Mouse (Mus musculus): ENCODE measurements around the gene Akap14. TPM values are rescaled to one million over a fixed set of nuclear protein-coding genes. Genes with fewer than 3 reads are reported as not detected.
"Not testable (repeated sequence)": the region's sequence is repeated elsewhere in the genome, so short reads cannot be mapped to it uniquely, and the experiment has no call there.

Gene Akap14
- polyA plus RNA-seq (2014; fragmentation: Nextera tagmentation; extraction: Ambion mirVana) = 0.23 TPM in 1 of 2 replicates, not detected in the other

GRCm38 (mm10) chrX:37168742-37169141 lies at the start of gene Akap14:
Gene Akap14, minus strand, starts transcription at chrX:37168842.
- 57% methylated on average over 5 of the region's 5 CpGs for WGBS
- no peak for ATAC-seq (ENCODE audit: low FRiP score, low TSS enrichment)
- H3K36me3 ChIP-seq (ENCODE audit: control insufficient read depth, insufficient read depth, low read length) = no peaks in the 10 kb centered on the region
- H3K9ac ChIP-seq (ENCODE audit: low read depth, low read length) = no peak within 1 kb of the TSS
- no peak within 1 kb of the TSS for H3K4me3 ChIP-seq (ENCODE audit: low read length)
- no peaks in the 10 kb centered on the region for H3K27me3 ChIP-seq (ENCODE audit: control insufficient read depth, insufficient read depth, low read length)
- H3K9me3 ChIP-seq (ENCODE audit: control insufficient read depth, low read length) = no peaks in the 10 kb centered on the region
- no peak within 1 kb of the TSS for H3K4me2 ChIP-seq (replicated peaks; ENCODE audit: low read depth, low read length)
- no peak within 1 kb of the TSS for H3K27ac ChIP-seq (ENCODE audit: low read depth, low read length)
- H3K4me1 ChIP-seq (ENCODE audit: control insufficient read depth, insufficient read depth, low read length) = no peaks in the 10 kb centered on the region

GRCm38 (mm10) chrX:37210941-37211340 lies 42.3 kb upstream of the Akap14 start, which contains the start of gene Gm9:
Gene Gm9, minus strand, starts transcription at chrX:37211041.
- no peak for ATAC-seq (ENCODE audit: low FRiP score, low TSS enrichment)
- Histone ChIP-seq H3K27ac (ENCODE audit: low read depth, low read length) (no peak within 1 kb of the TSS), H3K9me3 (ENCODE audit: control insufficient read depth, low read length) (no peaks in the 10 kb centered on the region), H3K4me3 (ENCODE audit: low read length) (no peak within 1 kb of the TSS), H3K4me1 (ENCODE audit: control insufficient read depth, insufficient read depth, low read length) (no peaks in the 10 kb centered on the region), H3K9ac (ENCODE audit: low read depth, low read length) (no peak within 1 kb of the TSS), H3K27me3 (ENCODE audit: control insufficient read depth, insufficient read depth, low read length) (no peaks in the 10 kb centered on the region), H3K4me2 (replicated peaks; ENCODE audit: low read depth, low read length) (no peak within 1 kb of the TSS), H3K36me3 (ENCODE audit: control insufficient read depth, insufficient read depth, low read length) (no peaks in the 10 kb centered on the region)
- 86% methylated on average over 10 of the region's 10 CpGs for WGBS

- ATAC-seq (ENCODE audit: low FRiP score, low TSS enrichment) = no peak
- no peak overlapping the region for H3K9ac ChIP-seq (ENCODE audit: low read depth, low read length)
- no peaks in the 10 kb centered on the region for H3K27me3 ChIP-seq (ENCODE audit: control insufficient read depth, insufficient read depth, low read length)
- 66% methylated on average over 8 of the region's 8 CpGs for WGBS
- no peak overlapping the region for H3K27ac ChIP-seq (ENCODE audit: low read depth, low read length)
- H3K4me2 ChIP-seq (replicated peaks; ENCODE audit: low read depth, low read length) = no peak overlapping the region
- no peaks in the 10 kb centered on the region for H3K4me1 ChIP-seq (ENCODE audit: control insufficient read depth, insufficient read depth, low read length)
- H3K36me3 ChIP-seq (ENCODE audit: control insufficient read depth, insufficient read depth, low read length) = no peaks in the 10 kb centered on the region
- no peak overlapping the region for H3K4me3 ChIP-seq (ENCODE audit: low read length)
- no peaks in the 10 kb centered on the region for H3K9me3 ChIP-seq (ENCODE audit: control insufficient read depth, low read length)
Measured at GRCm38 (mm10) chrX:37198676-37199075, 30.0 kb upstream of the Akap14 start.

- no peaks in the 10 kb centered on the region for H3K36me3 ChIP-seq (ENCODE audit: control insufficient read depth, insufficient read depth, low read length)
- no peak overlapping the region for H3K27ac ChIP-seq (ENCODE audit: low read depth, low read length)
- no peaks in the 10 kb centered on the region for H3K9me3 ChIP-seq (ENCODE audit: control insufficient read depth, low read length)
- H3K4me2 ChIP-seq (replicated peaks; ENCODE audit: low read depth, low read length) = peak overlapping the region; percentile 59
- peak; percentile 22; the same call in 1 of the 2 replicates for ATAC-seq (ENCODE audit: low FRiP score, low TSS enrichment)
- peak overlapping the region; percentile 58 for H3K9ac ChIP-seq (ENCODE audit: low read depth, low read length)
- no peaks in the 10 kb centered on the region for H3K4me1 ChIP-seq (ENCODE audit: control insufficient read depth, insufficient read depth, low read length)
- H3K27me3 ChIP-seq (ENCODE audit: control insufficient read depth, insufficient read depth, low read length) = no peaks in the 10 kb centered on the region
- H3K4me3 ChIP-seq (ENCODE audit: low read length) = peak overlapping the region; percentile 54
- whole genome bisulfite sequencing = 40% methylated on average over 28 of the region's 28 CpGs
Measured at GRCm38 (mm10) chrX:37191744-37192379, 23.2 kb upstream of the Akap14 start.

- H3K9ac ChIP-seq (ENCODE audit: low read depth, low read length) = peak within 1 kb of the TSS; percentile 58
- peak within 1 kb of the TSS; percentile 54 for H3K4me3 ChIP-seq (ENCODE audit: low read length)
- H3K4me2 ChIP-seq (replicated peaks; ENCODE audit: low read depth, low read length) = peak within 1 kb of the TSS; percentile 59
- H3K4me1 ChIP-seq (ENCODE audit: control insufficient read depth, insufficient read depth, low read length) = no peaks in the 10 kb centered on the region
- ATAC-seq (ENCODE audit: low FRiP score, low TSS enrichment) = peak; percentile 90
- no peaks in the 10 kb centered on the region for H3K9me3 ChIP-seq (ENCODE audit: control insufficient read depth, low read length)
- no peaks in the 10 kb centered on the region for H3K27me3 ChIP-seq (ENCODE audit: control insufficient read depth, insufficient read depth, low read length)
- H3K27ac ChIP-seq (ENCODE audit: low read depth, low read length) = no peak within 1 kb of the TSS
- H3K36me3 ChIP-seq (ENCODE audit: control insufficient read depth, insufficient read depth, low read length) = no peaks in the 10 kb centered on the region
- WGBS = 29% methylated on average over 62 of the region's 63 CpGs
Measured at GRCm38 (mm10) chrX:37191105-37191743, 22.6 kb upstream of the Akap14 start, which contains the start of the genes Ndufa1 and Rnf113a1. Gene Ndufa1, minus strand, starts transcription at chrX:37191163. Gene Rnf113a1, plus strand, starts transcription at chrX:37191245.

GRCm38 (mm10) chrX:37190755-37191104 lies 22.1 kb upstream of the Akap14 start:
- Histone ChIP-seq H3K9ac (ENCODE audit: low read depth, low read length) (peak overlapping the region; percentile 58), H3K36me3 (ENCODE audit: control insufficient read depth, insufficient read depth, low read length) (no peaks in the 10 kb centered on the region), H3K4me1 (ENCODE audit: control insufficient read depth, insufficient read depth, low read length) (no peaks in the 10 kb centered on the region), H3K27me3 (ENCODE audit: control insufficient read depth, insufficient read depth, low read length) (no peaks in the 10 kb centered on the region), H3K27ac (ENCODE audit: low read depth, low read length) (no peak overlapping the region), H3K9me3 (ENCODE audit: control insufficient read depth, low read length) (no peaks in the 10 kb centered on the region), H3K4me3 (ENCODE audit: low read length) (peak overlapping the region; percentile 54), H3K4me2 (replicated peaks; ENCODE audit: low read depth, low read length) (peak overlapping the region; percentile 59)
- no peak; the same call in 1 of the 2 replicates for ATAC-seq (ENCODE audit: low FRiP score, low TSS enrichment)
- WGBS = 31% methylated on average over 20 of the region's 20 CpGs

- H3K4me2 ChIP-seq (replicated peaks; ENCODE audit: low read depth, low read length); H3K27ac ChIP-seq (ENCODE audit: low read depth, low read length); ATAC-seq (ENCODE audit: low FRiP score, low TSS enrichment); H3K36me3 ChIP-seq (ENCODE audit: control insufficient read depth, insufficient read depth, low read length); H3K9me3 ChIP-seq (ENCODE audit: control insufficient read depth, low read length); H3K4me1 ChIP-seq (ENCODE audit: control insufficient read depth, insufficient read depth, low read length); H3K4me3 ChIP-seq (ENCODE audit: low read length); H3K9ac ChIP-seq (ENCODE audit: low read depth, low read length); H3K27me3 ChIP-seq (ENCODE audit: control insufficient read depth, insufficient read depth, low read length): not testable (repeated sequence)
- 74% methylated on average over 8 of the region's 8 CpGs for WGBS
Measured at GRCm38 (mm10) chrX:37184401-37184800, 15.8 kb upstream of the Akap14 start.

- no peak overlapping the region for H3K4me2 ChIP-seq (replicated peaks; ENCODE audit: low read depth, low read length)
- H3K27ac ChIP-seq (ENCODE audit: low read depth, low read length) = no peak overlapping the region
- no peaks in the 10 kb centered on the region for H3K36me3 ChIP-seq (ENCODE audit: control insufficient read depth, insufficient read depth, low read length)
- no peak overlapping the region for H3K4me3 ChIP-seq (ENCODE audit: low read length)
- no peaks in the 10 kb centered on the region for H3K27me3 ChIP-seq (ENCODE audit: control insufficient read depth, insufficient read depth, low read length)
- no peaks in the 10 kb centered on the region for H3K9me3 ChIP-seq (ENCODE audit: control insufficient read depth, low read length)
- H3K9ac ChIP-seq (ENCODE audit: low read depth, low read length) = no peak overlapping the region
- no peaks in the 10 kb centered on the region for H3K4me1 ChIP-seq (ENCODE audit: control insufficient read depth, insufficient read depth, low read length)
- WGBS = 38% methylated on average over 3 of the region's 3 CpGs
- no peak for ATAC-seq (ENCODE audit: low FRiP score, low TSS enrichment)
Measured at GRCm38 (mm10) chrX:37167085-37167484, 1.6 kb downstream of the Akap14 start.

- Histone ChIP-seq H3K4me2 (replicated peaks; ENCODE audit: low read depth, low read length) (no peak overlapping the region), H3K36me3 (ENCODE audit: control insufficient read depth, insufficient read depth, low read length) (no peaks in the 10 kb centered on the region), H3K9ac (ENCODE audit: low read depth, low read length) (no peak overlapping the region), H3K27me3 (ENCODE audit: control insufficient read depth, insufficient read depth, low read length) (no peaks in the 10 kb centered on the region), H3K9me3 (ENCODE audit: control insufficient read depth, low read length) (no peaks in the 10 kb centered on the region), H3K4me1 (ENCODE audit: control insufficient read depth, insufficient read depth, low read length) (no peaks in the 10 kb centered on the region), H3K27ac (ENCODE audit: low read depth, low read length) (no peak overlapping the region), H3K4me3 (ENCODE audit: low read length) (no peak overlapping the region)
- no peak for ATAC-seq (ENCODE audit: low FRiP score, low TSS enrichment)
- 76% methylated on average over 18 of the region's 18 CpGs for WGBS
Measured at GRCm38 (mm10) chrX:37163115-37163514, 5.5 kb downstream of the Akap14 start.
